Mouse (Mus musculus) ES-Bruce4 (cell line): ENCODE data around the gene Anp32e. TPM values are rescaled to one million over a fixed set of nuclear protein-coding genes. Genes with fewer than 3 reads are reported as not detected.

Experiments
- H3K27ac ChIP-seq: 2 replicates; pipeline ENCODE4 v1.5.1; 2012; ENCODE audit warnings: low read length, inconsistent platforms; ENCODE audit not compliant: insufficient read depth
- H3K27me3 ChIP-seq: 2 replicates; pipeline ENCODE4 v1.6.1; 2012; ENCODE audit warnings: mild to moderate bottlenecking, low read length, inconsistent platforms; ENCODE audit not compliant: control insufficient read depth, poor library complexity, insufficient read depth, severe bottlenecking
- H3K36me3 ChIP-seq: 2 replicates; pipeline ENCODE4 v1.6.1; 2012; ENCODE audit warnings: inconsistent platforms, mild to moderate bottlenecking, low read length, moderate library complexity; ENCODE audit not compliant: control insufficient read depth, poor library complexity, insufficient read depth, severe bottlenecking
- H3K4me1 ChIP-seq: one replicate; pipeline ENCODE4 v1.8.1; 2011; ENCODE audit warnings: low read length; ENCODE audit not compliant: control insufficient read depth, insufficient read depth
- H3K4me3 ChIP-seq: 2 replicates; pipeline ENCODE4 v1.5.1; 2011; ENCODE audit warnings: low read depth, mild to moderate bottlenecking, low read length
- H3K9ac ChIP-seq: 2 replicates; pipeline ENCODE4 v1.6.1; 2012; ENCODE audit warnings: low read depth, mild to moderate bottlenecking, inconsistent platforms; ENCODE audit not compliant: poor library complexity, severe bottlenecking
- H3K9me3 ChIP-seq: replicated peaks from 2 replicates; pipeline ENCODE4 v1.6.1; 2012; ENCODE audit warnings: mild to moderate bottlenecking, low read length, inconsistent platforms; ENCODE audit not compliant: control insufficient read depth, poor library complexity, insufficient read depth, severe bottlenecking
- CTCF ChIP-seq: IDR thresholded peaks from one replicate; pipeline ENCODE4 v1.8.1; 2011; ENCODE audit warnings: low read depth, low read length
- EP300 ChIP-seq: IDR thresholded peaks from 2 replicates; pipeline ENCODE4 v1.6.1; 2011; ENCODE audit warnings: low read depth, low read length; ENCODE audit not compliant: insufficient read depth
- POLR2A ChIP-seq: IDR thresholded peaks from one replicate; pipeline ENCODE4 v1.8.1; 2011; ENCODE audit warnings: low read length; ENCODE audit not compliant: insufficient read depth
- polyA plus RNA-seq: library from polyadenylated mRNA; stranded (reverse); fragments of >200 nt; gene quantifications from 2 replicates; pipeline ENCODE4 v1.2.4, GENCODE M21; 2011; ENCODE audit warnings: low read depth; ENCODE audit not compliant: missing spikeins, insufficient read depth, insufficient read length

Gene Anp32e
- polyA plus RNA-seq: 386 and 405 TPM in 2 replicates

- Histone ChIP-seq H3K36me3 (peaks cover 7% of the 10 kb centered on the region), H3K4me3 (peak within 1 kb of the TSS; percentile 99), H3K4me1 (no peaks in the 10 kb centered on the region), H3K9me3 (no peaks in the 10 kb centered on the region), H3K9ac (peak within 1 kb of the TSS; percentile 99), H3K27ac (peak within 1 kb of the TSS; percentile 59), H3K27me3 (no peaks in the 10 kb centered on the region)
- TF ChIP-seq CTCF: no peak
- 0 out of 2 replicates have a peak, but pooled peaks have one; percentile 35 for TF ChIP-seq EP300
- TF ChIP-seq POLR2A: peak; percentile 46
Observed at GRCm38 (mm10) chr3:95928658-95929503, at the start of gene Anp32e. Gene Anp32e (plus strand): TSS chr3:95929246.

DNA sequence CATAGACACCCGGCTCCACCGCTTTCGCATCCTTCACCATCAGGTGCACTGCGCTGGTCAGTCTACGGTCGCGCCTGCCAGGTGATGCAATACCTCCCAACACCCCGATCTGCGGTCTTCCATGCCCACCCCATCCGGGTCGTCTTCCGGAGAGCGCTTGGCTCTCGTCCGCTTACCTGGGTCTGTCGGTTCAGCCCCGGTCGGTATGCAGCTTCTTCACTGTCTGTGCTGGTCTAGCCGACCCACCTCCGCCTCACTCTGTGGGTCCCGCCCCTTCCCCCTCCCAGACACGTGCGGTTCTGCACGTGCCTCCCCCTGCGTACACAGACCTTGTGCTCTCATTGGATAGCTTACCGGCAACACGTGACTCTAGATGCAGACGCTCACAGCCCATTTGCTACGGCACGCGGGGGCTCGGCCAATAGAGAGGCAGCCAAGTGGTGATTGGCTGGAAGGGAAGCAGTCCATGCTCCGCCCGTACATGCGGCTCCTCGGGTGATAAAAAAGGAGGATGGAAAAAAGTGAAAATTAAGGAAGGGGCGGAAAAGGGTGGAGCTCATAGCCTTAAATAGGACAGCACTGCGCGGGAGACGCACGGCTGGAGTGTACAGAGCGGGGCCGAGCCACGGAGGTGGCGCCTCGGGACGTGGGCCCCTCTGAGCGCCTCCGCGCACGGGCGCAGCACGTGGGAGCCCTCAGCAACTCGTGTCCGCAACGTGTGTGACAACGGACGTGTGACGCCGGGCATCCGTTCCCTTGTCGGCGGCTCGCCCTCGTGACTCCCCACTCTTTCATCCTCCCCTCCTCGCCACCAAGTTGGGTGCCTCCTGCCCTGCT lies 46.8 kb upstream of the Anp32e start, which contains the start of gene Ciart:
Gene Ciart (minus strand): TSS at position 273 of the 837 bp plus-strand sequence.
- Histone ChIP-seq H3K4me1 (no peaks in the 10 kb centered on the region), H3K9ac (peak within 1 kb of the TSS; percentile 38), H3K27me3 (no peaks in the 10 kb centered on the region), H3K36me3 (no peaks in the 10 kb centered on the region), H3K9me3 (no peaks in the 10 kb centered on the region), H3K4me3 (peak within 1 kb of the TSS; percentile 68), H3K27ac (no peak within 1 kb of the TSS)
- TF ChIP-seq CTCF (no peak), EP300 (peak; percentile 36; the same call in 1 of the 2 replicates)

DNA sequence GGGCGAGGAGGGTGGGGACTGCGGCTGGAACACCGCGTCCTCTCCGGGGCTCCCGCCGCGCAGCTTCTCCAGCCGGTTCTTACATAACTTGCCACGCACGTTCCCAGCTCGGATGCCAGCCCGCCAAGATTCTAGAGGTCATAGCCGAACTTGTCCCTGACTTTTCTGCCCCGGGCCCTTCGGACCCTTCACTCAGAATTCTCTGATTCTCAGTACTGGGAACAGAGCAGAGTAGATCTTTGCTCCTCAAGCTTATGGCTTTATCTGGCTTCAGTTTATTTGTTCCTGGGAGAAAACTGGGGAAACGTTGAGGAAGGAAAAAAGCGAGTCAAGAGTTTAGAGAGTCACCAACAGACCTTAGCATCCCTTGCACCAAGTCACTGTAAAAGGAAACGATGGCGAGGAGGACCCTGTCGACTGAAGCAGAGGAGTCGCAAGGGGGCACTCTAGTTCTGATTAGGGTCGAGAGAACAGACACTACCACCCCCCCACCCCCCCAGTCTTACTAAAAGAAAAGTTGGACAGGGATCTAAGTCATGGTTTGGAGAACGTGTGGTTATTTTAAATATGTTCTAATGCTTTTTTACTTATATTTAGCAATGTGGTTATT lies 46.1 kb upstream of the Anp32e start:
- no peaks in the 10 kb centered on the region for H3K36me3 ChIP-seq
- H3K4me1 ChIP-seq: no peaks in the 10 kb centered on the region
- peak; percentile 69 for TF ChIP-seq CTCF
- TF ChIP-seq POLR2A: no peak
- H3K27ac ChIP-seq: no peak overlapping the region
- H3K4me3 ChIP-seq: peak overlapping the region; percentile 36
- H3K9me3 ChIP-seq: no peaks in the 10 kb centered on the region
- peak overlapping the region; percentile 17; the same call in 1 of the 2 replicates for H3K9ac ChIP-seq
- no peaks in the 10 kb centered on the region for H3K27me3 ChIP-seq

- H3K4me3 ChIP-seq: no peak overlapping the region
- H3K27me3 ChIP-seq: no peaks in the 10 kb centered on the region
- no peaks in the 10 kb centered on the region for H3K36me3 ChIP-seq
- TF ChIP-seq CTCF (no peak), EP300 (no peak), POLR2A (no peak)
- H3K9me3 ChIP-seq: no peaks in the 10 kb centered on the region
- H3K27ac ChIP-seq: no peak overlapping the region
- no peaks in the 10 kb centered on the region for H3K4me1 ChIP-seq
- H3K9ac ChIP-seq: no peak overlapping the region
Observed at GRCm38 (mm10) chr3:95884400-95884799, 44.6 kb upstream of the Anp32e start.

- Histone ChIP-seq H3K27me3 (no peaks in the 10 kb centered on the region), H3K9me3 (no peaks in the 10 kb centered on the region), H3K9ac (no peak overlapping the region), H3K4me1 (peaks cover 6% of the 10 kb centered on the region), H3K36me3 (no peaks in the 10 kb centered on the region), H3K4me3 (no peak overlapping the region), H3K27ac (no peak overlapping the region)
- no peak for TF ChIP-seq EP300
- no peak for TF ChIP-seq CTCF
- no peak for TF ChIP-seq POLR2A
Observed at GRCm38 (mm10) chr3:95887596-95887995, 41.5 kb upstream of the Anp32e start.
